Mouse (Mus musculus) heart, postnatal 36 days (tissue): Measurements from ENCODE around the gene Gm21188. TPM values are rescaled to one million over a fixed set of nuclear protein-coding genes. Genes with fewer than 3 reads are reported as not detected.
"Not testable (repeated sequence)": the region's sequence is repeated elsewhere in the genome, so short reads cannot be mapped to it uniquely, and the experiment has no call there.

ENCODE experiments used
- DNase-seq, 2 experiments: peaks; one replicate each; pipeline ENCODE4 v3.0.0; 2021 to 2022
- intact Hi-C: fragments of 180-260 bp; cut with DNase I; formaldehyde crosslinking; loops from one replicate; pipeline ENCODE4 v1.15.1; 2025
- total RNA-seq, 2 experiments: library from RNA; stranded (reverse); gene quantifications; 2 replicates each; pipeline ENCODE4 v1.2.3; 2021

The Gm21188 gene
- total RNA-seq, result under 1 TPM in 1 of 2 experiments, not detected in 1; 0.31 TPM

DNA sequence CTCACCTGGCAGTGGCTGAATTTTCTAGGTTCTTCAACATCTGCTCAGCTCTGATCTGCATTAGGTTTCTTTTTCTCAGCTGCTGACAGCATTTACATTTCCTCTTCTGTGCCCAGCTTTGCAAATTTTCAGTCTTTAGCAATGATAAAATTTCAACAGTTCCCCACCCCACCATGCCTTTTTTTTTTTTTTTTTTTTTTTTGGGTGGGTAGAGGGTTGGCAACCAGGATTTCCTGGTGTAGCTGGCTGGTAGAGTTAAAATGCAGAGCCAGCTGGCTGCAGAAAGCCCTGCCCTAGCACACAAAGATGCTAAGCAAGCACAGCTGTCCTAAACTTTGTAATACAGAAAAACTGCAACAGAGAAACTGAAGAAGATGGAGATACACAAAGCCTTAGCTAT is at the start of gene Gm21188:
Gene Gm21188 (minus strand): TSS at position 110 of the 400 bp plus-strand sequence.
- DNase-seq, intact Hi-C loops: not testable (repeated sequence)

DNA sequence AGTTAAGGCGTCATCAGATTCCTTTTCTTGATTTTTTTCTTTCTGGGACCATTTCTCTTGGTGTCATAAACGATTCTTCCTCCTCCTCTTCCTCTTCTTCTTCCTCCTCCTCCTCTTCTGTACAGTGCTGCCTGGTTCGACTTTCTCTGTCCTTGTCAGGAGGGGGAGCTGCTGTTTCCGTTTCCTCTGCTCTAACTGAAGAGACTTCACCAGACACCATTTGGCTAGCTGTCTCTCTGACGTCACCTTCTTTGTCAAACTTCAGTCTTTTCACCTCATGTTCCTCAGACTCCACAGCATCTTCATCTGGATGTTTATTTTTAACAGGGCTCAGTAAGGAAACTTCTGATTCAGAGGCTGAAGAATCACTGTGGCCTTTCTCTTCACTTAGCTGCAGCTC is 47.3 kb upstream of the Gm21188 start:
- intact Hi-C loops, DNase-seq: not testable (repeated sequence)

DNA sequence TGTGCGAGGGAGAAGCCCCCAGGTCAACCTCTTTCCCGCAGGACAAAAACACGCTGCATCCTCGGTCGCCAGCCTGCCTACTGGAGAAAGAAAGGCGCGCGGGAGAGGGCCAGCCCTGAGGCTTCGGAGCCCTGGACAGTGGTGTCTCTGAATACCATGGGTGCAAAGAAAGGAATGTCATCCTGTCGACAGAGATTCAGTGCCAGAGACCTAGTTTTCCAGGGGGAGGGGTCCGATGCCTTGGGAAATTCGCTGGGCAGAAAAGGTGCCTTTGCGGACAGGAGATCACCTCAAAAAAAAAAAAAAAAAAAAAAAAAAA is 44.9 kb upstream of the Gm21188 start:
- intact Hi-C loops, DNase-seq: not testable (repeated sequence)

DNA sequence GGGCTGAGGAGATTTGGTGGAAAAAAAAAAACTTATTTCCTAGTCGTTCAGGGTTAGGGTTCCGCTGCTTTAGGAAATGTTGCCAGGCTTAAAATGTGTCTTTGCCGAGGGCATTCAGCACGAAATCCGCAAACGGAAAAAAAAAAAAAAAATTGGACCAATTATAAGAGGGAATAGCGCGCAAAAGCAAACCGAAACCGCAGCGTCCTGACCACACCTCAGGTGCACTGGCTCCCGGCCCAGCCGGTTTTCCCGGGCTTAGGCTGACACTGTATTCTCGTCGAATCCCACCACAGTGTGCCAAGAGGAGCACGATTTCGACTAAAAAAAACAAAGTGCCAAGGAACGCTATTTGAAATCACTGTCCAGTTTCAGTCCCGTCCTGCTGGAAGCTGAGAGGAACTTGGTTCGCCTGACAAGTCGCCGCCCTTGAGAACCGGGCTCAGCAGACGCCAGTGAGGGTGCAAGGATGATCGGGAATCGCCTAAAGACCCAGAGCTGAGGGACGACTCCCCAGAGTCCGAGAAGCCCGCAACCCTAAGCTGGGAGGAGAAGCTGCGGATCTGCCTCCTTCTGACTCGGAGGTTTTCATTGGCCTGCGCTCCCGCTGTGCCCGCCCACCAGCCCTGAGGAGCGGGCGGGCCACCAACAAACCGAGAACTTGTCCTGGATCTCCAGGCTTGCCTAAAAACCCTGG is 44.4 kb upstream of the Gm21188 start:
- DNase-seq, result peak; percentile 4 to 8
- intact Hi-C loops, result not testable (repeated sequence)

DNA sequence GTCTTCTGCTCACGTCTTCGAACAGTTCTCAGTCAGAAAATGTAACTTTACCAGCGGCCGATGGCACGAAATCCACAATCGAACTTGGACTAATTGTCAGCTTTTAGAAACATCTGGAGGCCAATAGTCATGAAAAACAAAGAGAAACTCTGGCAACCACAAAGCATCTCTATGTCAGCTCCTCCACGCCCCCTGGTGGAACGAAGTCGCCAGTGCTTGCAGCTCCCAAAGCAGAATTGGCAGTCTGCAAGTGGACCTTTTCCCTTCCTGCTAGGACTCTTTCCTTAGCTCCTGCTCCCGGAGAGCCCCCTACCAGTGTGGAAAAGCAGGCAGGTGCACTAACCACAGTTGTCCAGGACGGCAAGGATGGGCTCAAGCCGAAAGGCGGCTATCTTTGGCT is 41.0 kb upstream of the Gm21188 start:
- DNase-seq, intact Hi-C loops: not testable (repeated sequence)

DNA sequence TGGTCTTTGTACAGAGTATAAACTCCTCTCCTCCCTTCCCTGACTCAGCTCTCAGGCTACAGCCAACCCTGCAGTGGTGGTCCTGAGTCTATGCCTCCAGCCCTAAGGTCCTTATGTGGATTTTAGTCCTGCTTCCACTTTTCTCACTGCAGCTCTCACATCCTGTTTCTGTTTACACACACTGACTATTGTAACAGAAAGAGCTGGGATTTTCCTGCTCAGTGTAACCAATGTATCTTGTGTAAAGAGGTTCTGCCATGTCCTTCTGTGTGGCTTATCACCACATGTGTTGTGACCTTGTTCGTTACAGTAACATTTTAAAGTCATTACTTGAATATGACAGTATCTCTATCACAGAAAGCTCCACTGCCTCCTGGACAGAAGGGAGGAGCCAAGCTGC is 27.6 kb upstream of the Gm21188 start:
- intact Hi-C loops, DNase-seq: not testable (repeated sequence)

DNA sequence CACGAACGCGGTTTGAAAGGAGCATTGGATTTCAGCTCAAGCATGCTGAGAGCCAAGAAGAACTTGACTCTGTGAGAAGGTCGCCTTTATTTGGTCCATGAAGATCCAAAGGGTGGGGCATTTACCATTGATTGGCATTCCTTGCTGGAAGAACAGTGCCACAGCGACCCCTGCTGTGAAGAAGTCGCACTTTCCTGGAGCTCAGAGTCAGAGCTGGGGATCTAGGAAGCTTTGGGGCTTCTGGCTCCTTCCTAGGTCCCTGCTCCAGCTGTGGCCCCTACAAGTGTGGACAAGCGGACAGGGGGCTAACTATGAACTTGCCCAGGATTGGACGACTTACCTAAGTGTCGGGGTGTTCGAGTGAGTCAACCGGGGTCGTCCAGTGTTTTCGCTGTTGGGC is 18.9 kb upstream of the Gm21188 start:
- DNase-seq, intact Hi-C loops: not testable (repeated sequence)

DNA sequence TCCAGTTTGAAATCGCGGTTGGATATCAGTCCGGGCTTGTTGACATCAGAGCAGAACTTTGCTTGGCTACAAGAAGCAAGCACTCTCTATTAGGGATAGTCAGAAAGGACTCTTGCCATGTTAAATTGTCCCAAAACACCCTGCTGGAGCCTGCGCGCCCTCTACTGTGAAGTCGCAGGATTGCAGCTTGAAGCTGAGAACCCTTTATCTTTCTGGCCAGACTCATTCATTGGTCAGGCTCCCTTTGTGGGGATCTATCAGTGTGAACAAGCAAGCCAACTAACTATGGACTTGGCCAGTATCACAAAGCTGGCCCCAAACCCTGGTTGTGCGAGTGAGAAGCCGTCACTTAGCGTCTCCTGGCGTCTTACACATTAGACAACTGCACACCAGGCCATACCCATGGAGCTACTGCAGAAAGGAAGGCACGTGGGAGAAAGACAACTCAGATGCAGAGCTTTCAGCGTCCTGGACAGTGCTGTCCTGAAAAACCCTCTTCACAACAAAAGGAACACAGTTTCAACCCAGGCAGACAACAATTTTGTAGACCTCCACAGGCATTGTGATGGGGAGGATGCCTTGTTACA is 18.1 kb upstream of the Gm21188 start:
- DNase-seq, intact Hi-C loops: not testable (repeated sequence)

DNA sequence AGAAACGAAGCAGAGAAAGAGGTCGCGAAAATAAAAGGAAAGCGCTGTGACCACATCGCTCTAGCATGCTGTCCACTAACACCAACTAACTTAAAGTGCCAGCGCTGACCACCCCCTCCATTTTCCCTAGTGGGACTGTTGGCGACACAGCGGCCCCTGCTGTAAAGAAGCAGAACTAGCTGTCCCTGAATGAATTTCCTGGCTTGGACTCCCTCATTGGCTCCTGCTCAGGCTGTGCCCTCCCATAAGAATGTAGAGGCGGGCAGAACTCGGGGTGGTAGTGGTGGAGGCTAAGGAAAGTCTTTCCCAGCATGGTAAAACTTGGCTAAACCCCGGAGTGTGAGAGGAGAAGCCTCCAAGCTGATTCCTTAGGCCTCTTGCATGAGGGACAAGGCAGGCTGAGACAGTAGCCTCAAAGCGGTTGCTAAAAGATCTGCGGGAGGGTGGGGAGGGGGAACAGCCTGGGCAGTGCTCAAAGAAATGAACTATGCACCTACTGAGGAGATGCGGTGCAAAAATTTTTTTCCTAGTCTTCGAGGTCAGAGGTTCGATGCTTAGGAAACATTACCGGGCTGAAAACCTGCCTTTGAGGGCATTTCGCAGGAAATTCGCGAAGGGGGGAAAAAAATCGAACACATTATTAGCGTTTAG is 11.6 kb upstream of the Gm21188 start:
- intact Hi-C loops, DNase-seq: not testable (repeated sequence)

DNA sequence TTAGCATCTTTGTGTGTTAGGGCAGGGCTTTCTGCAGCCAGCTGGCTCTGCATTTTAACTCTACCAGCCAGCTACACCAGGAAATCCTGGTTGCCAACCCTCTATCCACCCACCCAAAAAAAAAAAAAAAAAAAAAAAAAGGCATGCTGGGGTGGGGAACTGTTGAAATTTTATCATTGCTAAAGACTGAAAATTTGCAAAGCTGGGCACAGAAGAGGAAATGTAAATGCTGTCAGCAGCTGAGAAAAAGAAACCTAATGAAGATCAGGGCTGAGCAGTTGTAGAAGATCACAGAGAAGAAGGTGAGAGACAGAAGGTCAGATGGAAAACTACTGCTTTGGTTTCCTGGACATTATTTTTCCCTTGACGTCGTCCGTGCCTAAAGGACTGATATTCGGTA is 10.9 kb upstream of the Gm21188 start:
- DNase-seq, intact Hi-C loops: not testable (repeated sequence)

DNA sequence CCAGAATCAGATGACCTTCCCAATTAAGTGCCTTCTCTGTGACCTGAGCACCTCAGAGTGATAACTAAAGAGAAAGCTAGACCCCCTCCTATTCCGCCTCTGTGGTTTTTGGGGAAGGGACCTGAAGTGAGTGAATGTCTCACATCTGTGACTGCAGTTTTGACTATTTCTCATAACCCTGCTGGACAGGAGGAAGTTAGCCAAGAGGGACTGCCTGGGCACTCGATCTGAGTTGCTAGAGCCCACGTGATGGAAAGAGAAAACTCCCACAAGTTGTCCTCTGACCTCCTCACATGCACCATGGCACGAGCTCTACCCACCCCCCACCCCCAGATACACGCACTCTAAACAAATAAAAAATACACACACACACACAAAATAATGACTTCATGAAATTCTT is 3.4 kb downstream of the Gm21188 start:
- DNase-seq, intact Hi-C loops: not testable (repeated sequence)

DNA sequence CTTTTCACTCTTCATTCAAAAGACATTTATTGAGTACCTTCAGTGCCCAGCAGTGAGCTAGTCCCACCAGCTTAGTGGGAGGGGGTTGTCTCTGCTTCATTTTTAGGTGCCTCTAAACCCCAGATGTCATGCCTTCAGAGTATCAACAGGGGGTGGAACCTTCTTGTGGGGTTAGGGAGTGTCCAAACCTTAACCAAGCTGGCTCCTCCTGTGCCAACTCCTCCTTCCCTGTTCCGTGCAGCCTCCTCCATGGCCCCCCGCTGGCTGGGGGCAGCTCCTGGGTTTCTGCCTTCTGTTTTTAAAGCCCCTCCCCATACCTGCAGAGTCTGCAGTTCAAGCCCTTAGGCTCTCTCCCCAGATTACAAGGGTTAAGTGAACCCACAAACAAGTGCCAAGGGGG is 3.8 kb downstream of the Gm21188 start:
- DNase-seq, intact Hi-C loops: not testable (repeated sequence)

DNA sequence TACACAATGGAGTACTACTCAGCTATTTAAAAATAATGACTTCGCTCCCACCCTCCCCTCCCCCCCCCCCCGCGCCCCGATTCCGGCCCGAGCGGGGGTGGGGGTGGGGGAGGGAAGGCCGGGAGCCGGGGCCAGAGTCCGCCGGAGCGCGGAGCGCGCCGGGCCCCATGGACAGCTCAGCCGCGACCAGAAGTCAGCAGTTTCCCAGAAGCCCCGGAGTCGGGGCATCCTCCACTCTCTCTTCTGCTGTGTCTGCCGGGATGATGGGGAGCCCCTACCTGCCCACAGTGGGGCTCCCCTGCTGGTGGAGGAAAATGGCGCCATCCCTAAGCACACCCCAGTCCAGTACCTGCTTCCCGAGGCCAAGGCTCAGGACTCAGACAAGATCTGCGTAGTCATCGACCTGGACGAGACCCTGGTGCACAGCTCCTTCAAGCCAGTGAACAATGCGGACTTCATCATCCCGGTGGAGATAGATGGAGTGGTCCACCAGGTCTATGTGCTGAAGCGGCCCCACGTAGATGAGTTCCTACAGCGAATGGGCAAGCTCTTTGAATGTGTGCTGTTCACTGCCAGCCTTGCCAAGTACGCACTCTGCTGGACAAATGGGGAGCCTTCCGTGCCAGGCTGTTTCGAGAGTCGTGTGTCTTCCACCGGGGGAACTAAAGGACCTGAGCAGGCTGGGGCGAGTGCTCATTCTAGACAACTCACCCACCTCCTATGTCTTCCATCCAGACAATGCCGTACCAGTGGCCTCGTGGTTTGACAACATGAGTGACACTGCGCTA is 5.4 kb downstream of the Gm21188 start:
- intact Hi-C loops, result not testable (repeated sequence)

DNA sequence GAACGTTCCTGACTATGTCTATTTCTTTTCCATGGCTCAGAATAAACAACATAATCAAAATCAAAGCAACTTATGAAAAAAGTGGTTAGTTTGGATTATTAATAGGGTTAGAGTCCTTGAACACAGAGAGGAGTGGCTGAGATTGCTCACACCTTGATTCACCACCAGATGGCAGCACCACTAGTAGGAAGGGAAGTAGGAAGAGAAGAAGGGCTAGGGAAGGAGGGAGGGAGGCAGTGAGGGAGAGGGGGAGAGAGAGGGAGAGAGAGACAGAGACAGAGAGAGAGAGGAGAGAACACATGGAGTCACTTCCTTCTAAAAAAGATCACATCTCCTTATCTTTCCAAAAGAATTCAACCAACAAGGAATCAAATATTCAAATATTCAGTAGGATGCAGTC is 10.8 kb downstream of the Gm21188 start:
- intact Hi-C loops, DNase-seq: not testable (repeated sequence)

More for the DNA sequence above, 5.4 kb downstream of the Gm21188 start:
- DNase-seq, result not testable (repeated sequence)

DNA sequence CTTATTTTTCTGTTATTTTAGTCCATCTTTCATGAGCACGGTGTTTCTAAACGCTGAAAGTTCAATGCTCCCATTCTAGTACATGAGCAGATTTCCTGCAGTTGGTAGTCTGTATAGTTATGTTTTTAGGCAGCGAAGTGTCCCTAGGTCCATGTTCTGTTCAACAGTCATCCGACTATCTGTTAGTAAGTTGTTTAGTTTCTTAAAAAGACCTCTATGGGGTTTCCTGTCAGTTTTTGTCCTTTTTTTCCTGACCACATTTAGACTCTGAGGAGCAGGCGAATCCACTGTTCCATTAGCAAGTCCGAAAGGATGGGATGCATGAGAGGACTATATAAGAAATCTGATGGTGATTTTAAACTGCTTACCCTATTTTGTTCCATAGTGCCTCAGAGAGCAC is 14.1 kb downstream of the Gm21188 start:
- DNase-seq, intact Hi-C loops: not testable (repeated sequence)

DNA sequence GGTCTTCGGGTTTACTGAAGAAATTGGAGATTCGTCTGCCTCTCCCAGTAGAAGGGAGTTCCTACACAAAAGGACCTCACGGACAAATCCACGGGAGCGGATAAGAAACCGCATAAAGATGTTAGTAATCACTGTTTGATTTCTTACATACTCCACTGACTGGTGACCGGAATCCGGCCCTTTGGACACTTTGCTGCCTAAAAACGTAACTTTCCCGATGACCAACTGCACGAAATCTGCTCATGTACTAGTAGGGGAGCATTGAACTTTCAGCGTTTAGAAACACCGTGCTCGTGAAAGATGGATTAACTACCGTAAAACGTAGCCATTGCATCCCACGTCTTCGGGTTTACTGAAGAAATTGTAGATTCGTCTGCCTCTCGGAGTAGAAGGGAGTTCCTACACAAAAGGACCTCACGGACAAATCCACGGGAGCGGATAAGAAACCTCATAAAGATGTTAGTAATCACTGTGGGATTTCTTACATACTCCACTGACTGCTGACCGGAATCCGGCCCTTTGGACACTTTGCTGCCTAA is 15.3 kb downstream of the Gm21188 start:
- intact Hi-C loops, result not testable (repeated sequence)
- peak; percentile 18 to 24 for DNase-seq

DNA sequence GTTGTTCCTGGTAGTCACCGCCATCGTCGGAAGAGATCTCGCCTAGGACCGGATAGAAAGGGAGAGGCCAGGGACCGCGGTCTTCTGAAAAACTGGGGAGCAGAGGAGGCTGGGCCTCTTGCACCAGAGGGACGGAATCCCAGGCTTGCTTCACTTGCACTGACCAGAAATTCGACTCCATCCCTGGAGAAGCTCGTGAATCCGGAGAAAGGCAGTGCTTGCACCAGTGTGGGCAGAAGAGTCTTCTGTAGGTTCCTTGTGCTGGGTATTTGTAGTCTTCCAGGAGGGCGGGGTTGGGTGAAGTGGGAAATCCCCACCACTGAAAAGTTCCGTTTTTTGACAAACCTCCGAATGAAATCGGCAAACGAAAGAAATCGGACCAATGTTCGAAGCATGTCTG is 16.8 kb downstream of the Gm21188 start:
- intact Hi-C loops, result not testable (repeated sequence)

DNA sequence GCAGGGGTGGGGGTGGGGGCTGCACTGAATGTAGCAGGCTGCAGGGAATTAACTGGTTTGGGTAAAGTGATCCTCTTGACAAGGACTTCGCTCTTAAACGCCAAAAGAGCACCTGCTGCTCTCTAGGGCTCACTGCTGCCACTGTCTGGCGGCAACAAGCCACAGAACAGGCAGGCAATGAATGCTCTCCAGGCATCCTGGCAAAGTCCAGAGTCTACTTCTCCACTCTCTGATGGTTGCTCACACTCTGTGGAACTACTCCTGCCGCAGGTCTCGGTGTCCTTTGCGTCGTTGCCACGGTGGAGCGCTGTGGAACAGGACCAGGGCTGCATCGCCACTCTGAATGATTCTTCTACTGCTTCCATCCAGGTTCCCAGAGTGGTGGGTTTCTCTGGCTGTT is 17.4 kb downstream of the Gm21188 start:
- intact Hi-C loops, result not testable (repeated sequence)

More for the DNA sequence above, 16.8 kb downstream of the Gm21188 start:
- peak in 1 of 2 experiments; percentile 13 for DNase-seq

DNA sequence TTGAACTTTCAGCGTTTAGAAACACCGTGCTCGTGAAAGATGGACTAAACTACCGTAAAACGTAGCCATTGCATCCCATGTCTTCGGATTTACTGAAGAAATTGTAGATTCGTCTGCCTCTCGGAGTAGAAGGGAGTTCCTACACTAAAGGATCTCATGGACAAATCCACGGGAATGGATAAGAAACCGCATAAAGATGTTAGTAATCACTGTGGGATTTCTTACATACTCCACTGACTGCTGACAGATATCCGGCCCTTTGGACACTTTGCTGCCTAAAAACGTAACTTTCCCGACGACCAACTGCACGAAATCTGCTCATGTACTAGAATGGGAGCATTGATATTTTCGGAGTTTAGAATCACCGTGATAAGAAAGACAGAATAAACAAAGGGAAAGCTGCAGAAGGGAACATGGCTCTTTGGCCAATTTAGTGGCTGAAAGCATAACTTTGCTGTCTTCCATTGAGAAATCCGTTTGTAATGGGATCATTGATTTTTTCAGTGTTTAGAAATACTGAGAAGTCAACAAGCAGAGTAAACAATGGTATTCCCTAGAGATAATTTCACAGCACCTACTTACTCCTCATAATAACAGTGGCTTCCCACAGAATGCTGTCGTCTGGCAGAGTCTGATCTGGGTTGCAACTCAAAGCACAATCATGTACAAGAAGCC is 18.3 kb downstream of the Gm21188 start:
- DNase-seq, result peak; percentile 52 to 53
- intact Hi-C loops, result not testable (repeated sequence)

More for the DNA sequence above, 17.4 kb downstream of the Gm21188 start:
- DNase-seq, result not testable (repeated sequence)

DNA sequence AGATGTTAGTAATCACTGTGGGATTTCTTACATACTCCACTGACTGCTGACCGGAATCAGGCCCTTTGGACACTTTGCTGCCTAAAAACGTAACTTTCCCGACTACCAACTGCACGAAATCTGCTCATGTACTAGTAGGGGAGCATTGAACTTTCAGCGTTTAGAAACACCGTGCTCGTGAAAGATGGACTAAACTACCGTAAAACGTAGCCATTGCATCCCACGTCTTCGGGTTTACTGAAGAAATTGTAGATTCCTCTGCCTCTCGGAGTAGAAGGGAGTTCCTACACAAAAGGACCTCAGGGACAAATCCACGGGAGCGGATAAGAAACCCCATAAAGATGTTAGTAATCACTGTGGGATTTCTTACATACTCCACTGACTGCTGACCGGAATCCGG is 20.3 kb downstream of the Gm21188 start:
- DNase-seq, result peak; percentile 47 to 50
- intact Hi-C loops, result not testable (repeated sequence)
